ENCODE assay signal across 22 mouse cellular contexts in genomic region chr1:92633726-92634125, GRCm38 (mm10). TPM values are rescaled to one million over a fixed set of nuclear protein-coding genes. Genes with fewer than 3 reads are reported as not detected.
"Had no signal": no experiment of that assay in that cellular context is flagged by ENCODE, and none has a peak within 500 bp of the region (broad histone marks: within the 10 kb centered on the region; RNA-seq: fewer than 3 reads in every experiment).

No protein-coding gene starts in this region.

- H3K27me3 ChIP-seq: midbrain, embryonic 13.5 days had no signal

- H3K9ac ChIP-seq: liver, embryonic 14.5 days; midbrain, embryonic 13.5 days had no signal

- H3K27ac ChIP-seq: left cerebral cortex, adult 2 months; liver, embryonic 14.5 days; midbrain, embryonic 13.5 days had no signal

- DNase-seq: kidney, adult 18-20 months; kidney, postnatal 10 days; kidney, postnatal 4 days; liver; lung, adult 2 months; lung, postnatal 36 days; right cerebral cortex, postnatal 25 days; thymus, adult 18-20 months; thymus, postnatal 14 days had no signal

- H3K9me3 ChIP-seq: midbrain, embryonic 13.5 days had no signal

- ATAC-seq: lung, postnatal 0 days; midbrain, embryonic 13.5 days had no signal

- H3K4me3 ChIP-seq: left cerebral cortex, adult 2 months; midbrain, embryonic 13.5 days had no signal

- H3K4me2 ChIP-seq: midbrain, embryonic 13.5 days had no signal

RNA-seq across cellular contexts. Expression of gene Otos, which starts 14.9 kb away (rescaled TPM):
- total RNA-seq: left cerebral cortex, adult 2 months; left cerebral cortex, postnatal 14 days; midbrain, postnatal 0 days had no signal
- polyA plus RNA-seq: limb, embryonic 11.5 days; lung, adult 2 months had no signal

RNA-seq across cellular contexts. Expression of gene Olfr12, which starts 16.1 kb away (rescaled TPM):
- total RNA-seq: left cerebral cortex, adult 2 months; left cerebral cortex, postnatal 14 days; megakaryocyte progenitor cell, adult 5-6 weeks; midbrain, postnatal 0 days had no signal
- polyA plus RNA-seq: kidney, embryonic 14.5 days; limb, embryonic 11.5 days; liver, embryonic 14.5 days; lung, adult 2 months; lung, postnatal 0 days; midbrain, postnatal 0 days; neural tube, embryonic 14.5 days; small intestine, adult 2 months; stomach, embryonic 16.5 days had no signal

RNA-seq across cellular contexts. Expression of gene Olfr1410, which starts 28.1 kb away (rescaled TPM):
- total RNA-seq: layer of hippocampus, postnatal 25 days; left cerebral cortex, adult 2 months; left cerebral cortex, postnatal 14 days; megakaryocyte progenitor cell, adult 5-6 weeks; midbrain, postnatal 0 days had no signal
- polyA plus RNA-seq: kidney, embryonic 14.5 days; limb, embryonic 11.5 days; liver, embryonic 14.5 days; lung, adult 2 months; lung, postnatal 0 days; midbrain, embryonic 13.5 days; midbrain, postnatal 0 days; neural tube, embryonic 14.5 days; small intestine, adult 2 months; stomach, embryonic 16.5 days had no signal

RNA-seq across cellular contexts. Expression of gene Olfr1411, which starts 39.5 kb away (rescaled TPM):
- total RNA-seq: layer of hippocampus, postnatal 25 days; left cerebral cortex, adult 2 months; left cerebral cortex, postnatal 14 days; megakaryocyte progenitor cell, adult 5-6 weeks; midbrain, postnatal 0 days had no signal
- polyA plus RNA-seq: kidney, embryonic 14.5 days; limb, embryonic 11.5 days; liver, embryonic 14.5 days; lung, adult 2 months; lung, postnatal 0 days; midbrain, embryonic 13.5 days; midbrain, postnatal 0 days; neural tube, embryonic 14.5 days; small intestine, adult 2 months; stomach, embryonic 16.5 days had no signal
